Mouse (Mus musculus) brain, embryonic 14.5 days (tissue): Measurements from ENCODE around the gene Tmem255b.

Experiments used
- CTCF ChIP-seq: fragments of 200-500 bp; IDR thresholded peaks from 2 replicates; pipeline ENCODE4 v1.5.1; 2012; ENCODE audit warnings: inconsistent platforms, mild to moderate bottlenecking, moderate library complexity, borderline replicate concordance; ENCODE audit not compliant: insufficient read depth, insufficient read length; ENCODE audit errors: extremely low read depth
- POLR2A ChIP-seq: fragments of 200-500 bp; IDR thresholded peaks from 2 replicates; pipeline ENCODE4 v1.6.1; 2012; ENCODE audit warnings: mild to moderate bottlenecking, inconsistent platforms, borderline replicate concordance; ENCODE audit not compliant: poor library complexity, insufficient read depth, insufficient read length, severe bottlenecking; ENCODE audit errors: extremely low read depth

DNA sequence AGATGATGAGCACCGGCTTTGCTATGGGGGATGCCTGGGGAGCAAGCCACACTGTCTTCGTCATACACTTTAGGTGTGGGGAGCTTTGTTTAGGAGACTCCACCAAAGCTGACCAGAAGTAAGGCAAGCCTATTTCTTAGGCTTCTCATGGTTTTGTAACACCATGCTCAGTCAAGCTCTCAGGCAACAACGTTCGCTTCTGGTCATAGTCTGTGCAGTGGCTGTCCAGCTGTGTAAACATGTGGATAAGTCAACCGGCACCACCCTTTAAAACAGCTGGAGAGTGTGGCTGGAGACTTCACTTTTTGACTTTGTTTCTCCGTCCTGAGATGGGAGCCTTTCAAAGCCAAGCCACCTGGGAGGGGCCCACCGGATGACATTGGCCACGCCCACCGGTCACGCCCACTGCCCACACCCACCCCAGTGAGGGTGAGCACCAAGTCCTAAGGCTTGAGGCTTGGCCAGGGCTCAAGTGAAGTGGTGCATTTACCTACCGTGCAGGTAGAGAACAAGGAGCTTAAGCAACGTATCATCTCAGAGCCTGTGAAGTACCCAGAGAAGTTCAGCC lies 21.1 kb upstream of the Tmem255b start:
- TF ChIP-seq CTCF: no peak
- TF ChIP-seq POLR2A: no peak
